Mouse (Mus musculus) right cerebral cortex, postnatal 4 days (tissue): ENCODE data around the gene Sipa1l3.

ENCODE experiments used
- DNase-seq: peaks from one replicate; pipeline ENCODE4 v3.0.0-alpha.2; 2022

The Sipa1l3 gene

GRCm38 (mm10) chr7:29271687-29272465 is 246.6 kb downstream of the Sipa1l3 start:
- DNase-seq, result no peak

GRCm38 (mm10) chr7:29270445-29270844 is 248.0 kb downstream of the Sipa1l3 start:
- no peak for DNase-seq
